22 mouse cellular contexts compared by ENCODE assay signal in genomic region chr3:27670416-27670815, GRCm38 (mm10). TPM values are rescaled to one million over a fixed set of nuclear protein-coding genes. Genes with fewer than 3 reads are reported as not detected.
A peak's percentile ranks its signal among the peaks of the same experiment; 100 is the strongest.
DNase-seq lines count a peak whose midpoint lies in the region; ATAC-seq and TF ChIP-seq lines count a peak whose summit lies in the region.
"Had no signal": no experiment of that assay in that cellular context is flagged by ENCODE, and none has a peak within 500 bp of the region (broad histone marks: within the 10 kb centered on the region; RNA-seq: fewer than 3 reads in every experiment).

No protein-coding gene starts in this region.

- peak overlapping the region; percentile 90 for H3K27ac ChIP-seq in heart, embryonic 13.5 days (replicated peaks)
- H3K27ac ChIP-seq in embryonic facial prominence, embryonic 15.5 days (replicated peaks) = peak overlapping the region; percentile 48; the same call in 1 of the 2 replicates
- no peak overlapping the region for H3K27ac ChIP-seq in layer of hippocampus, adult 2 months
- H3K27ac ChIP-seq: forebrain, embryonic 13.5 days; hindbrain, postnatal 0 days; limb, embryonic 15.5 days; midbrain, embryonic 12.5 days; neural tube, embryonic 15.5 days had no signal

- H3K9me3 ChIP-seq in heart, embryonic 13.5 days = no peaks in the 10 kb centered on the region
- no peaks in the 10 kb centered on the region for H3K9me3 ChIP-seq in embryonic facial prominence, embryonic 15.5 days (replicated peaks)
- H3K9me3 ChIP-seq: forebrain, embryonic 13.5 days; limb, embryonic 15.5 days; midbrain, embryonic 12.5 days; neural tube, embryonic 15.5 days had no signal

- no peak for ATAC-seq in heart, embryonic 13.5 days (ENCODE audit: extremely low read depth, insufficient number of reproducible peaks, low FRiP score, low TSS enrichment)
- ATAC-seq in embryonic facial prominence, embryonic 15.5 days (ENCODE audit: insufficient number of reproducible peaks, low FRiP score, low TSS enrichment, low read depth) = no peak
- ATAC-seq: forebrain, embryonic 13.5 days; hindbrain, postnatal 0 days had no signal

- TF ChIP-seq CTCF in C2C12 (IDR thresholded peaks at IDR 0.05; ENCODE audit: control insufficient read depth, insufficient read depth, insufficient read length) = no peak
- no peak for TF ChIP-seq CTCF in layer of hippocampus, adult 2 months (conservative IDR thresholded peaks at IDR 0.05)

- peak overlapping the region; percentile 69 for H3K9ac ChIP-seq in heart, embryonic 13.5 days
- H3K9ac ChIP-seq in embryonic facial prominence, embryonic 15.5 days = no peak overlapping the region
- H3K9ac ChIP-seq: forebrain, embryonic 13.5 days; limb, embryonic 15.5 days; midbrain, embryonic 12.5 days; neural tube, embryonic 15.5 days had no signal

- 32% methylated on average over 12 of the region's 12 CpGs for WGBS in heart, embryonic 13.5 days
- WGBS in embryonic facial prominence, embryonic 15.5 days = 34% methylated on average over 12 of the region's 12 CpGs

- H3K4me3 ChIP-seq in heart, embryonic 13.5 days = no peak overlapping the region
- H3K4me3 ChIP-seq in C2C12 (ENCODE audit: insufficient read depth, poor library complexity, severe bottlenecking) = no peak overlapping the region
- H3K4me3 ChIP-seq in embryonic facial prominence, embryonic 15.5 days (replicated peaks) = no peak overlapping the region
- H3K4me3 ChIP-seq in layer of hippocampus, adult 2 months = no peak overlapping the region
- H3K4me3 ChIP-seq: forebrain, embryonic 13.5 days; limb, embryonic 15.5 days; midbrain, embryonic 12.5 days; myocyte; neural tube, embryonic 15.5 days had no signal

- peaks cover 96% of the 10 kb centered on the region for H3K4me1 ChIP-seq in heart, embryonic 13.5 days
- H3K4me1 ChIP-seq in embryonic facial prominence, embryonic 15.5 days = peaks cover 51% of the 10 kb centered on the region

- peaks cover 90% of the 10 kb centered on the region for H3K79me3 ChIP-seq in C2C12 (ENCODE audit: low read depth)

- H3ac ChIP-seq in C2C12 (ENCODE audit: control insufficient read depth, insufficient read length, low read depth) = no peak overlapping the region

- peak overlapping the region; percentile 45 for H3K4me2 ChIP-seq in heart, embryonic 13.5 days
- no peak overlapping the region for H3K4me2 ChIP-seq in embryonic facial prominence, embryonic 15.5 days (replicated peaks)
- H3K4me2 ChIP-seq: forebrain, embryonic 13.5 days; limb, embryonic 15.5 days; midbrain, embryonic 12.5 days; neural tube, embryonic 15.5 days had no signal

- DNase-seq in heart, adult 11 months = no peak
- DNase-seq in 3T3-L1 (ENCODE audit: low read depth, low spot score) = peak; percentile 44
- no peak for DNase-seq in layer of hippocampus, adult 2 months (ENCODE audit: low spot score in 2 of 2)
- no peak for DNase-seq in cerebellum, postnatal 4 days (ENCODE audit: low spot score in 2 of 2)
- DNase-seq in urinary bladder, postnatal 14 days (ENCODE audit: low spot score) = no peak
- DNase-seq: adrenal gland, adult 8-10 months; cerebellum, adult 11 months; cerebellum, postnatal 14 days; kidney, adult 18-20 months; kidney, postnatal 36 days; lung, postnatal 4 days; thymus, adult 18-20 months had no signal

- no peaks in the 10 kb centered on the region for H3K27me3 ChIP-seq in heart, embryonic 13.5 days (replicated peaks)
- H3K27me3 ChIP-seq in C2C12 (ENCODE audit: control insufficient read depth, insufficient read depth, insufficient read length) = no peaks in the 10 kb centered on the region
- no peaks in the 10 kb centered on the region for H3K27me3 ChIP-seq in embryonic facial prominence, embryonic 15.5 days
- H3K27me3 ChIP-seq: forebrain, embryonic 13.5 days; limb, embryonic 15.5 days; midbrain, embryonic 12.5 days; neural tube, embryonic 15.5 days had no signal

- 0 out of 2 replicates have a peak, but pooled peaks cover 4% of the 10 kb centered on the region for H3K36me3 ChIP-seq in heart, embryonic 13.5 days
- H3K36me3 ChIP-seq in C2C12 (ENCODE audit: control insufficient read depth, insufficient read depth) = no peaks in the 10 kb centered on the region
- H3K36me3 ChIP-seq in embryonic facial prominence, embryonic 15.5 days = no peaks in the 10 kb centered on the region
- H3K36me3 ChIP-seq: limb, embryonic 15.5 days; midbrain, embryonic 12.5 days; neural tube, embryonic 15.5 days had no signal

- peaks cover 100% of the 10 kb centered on the region for H3K79me2 ChIP-seq in C2C12 (ENCODE audit: control insufficient read depth, insufficient read depth)

TF ChIP-seq in C2C12, 6 proteins besides CTCF, POLR2A, EP300 and RAD21:
- TF ChIP-seq CEBPB (IDR thresholded peaks at IDR 0.05; ENCODE audit: low read depth) = no peak
- TF ChIP-seq MYOD1 (IDR thresholded peaks at IDR 0.05; ENCODE audit: control insufficient read depth, insufficient read length, low read depth) = peak; percentile 0

RNA-seq across cellular contexts. Expression of gene Fndc3b, which starts 40.7 kb away (rescaled TPM):
- 22.3 and 24.0 TPM in 2 replicates for polyA plus RNA-seq in heart, embryonic 13.5 days (2015; fragmentation: Nextera tagmentation; extraction: Ambion mirVana)
- polyA plus RNA-seq in C2C12 (2012; fragmentation: generic; extraction: Trizol) = 23.7 TPM
- polyA plus RNA-seq in embryonic facial prominence, embryonic 15.5 days (2015; fragmentation: Nextera tagmentation; extraction: Ambion mirVana) = 31.8 and 33.9 TPM in 2 replicates
- 10 to 100 TPM; 18.9 to 26.2 TPM for total RNA-seq in layer of hippocampus, adult 2 months (2021)
- total RNA-seq: MEL had no signal
